Mouse (Mus musculus) G1E (cell line): ENCODE data around the gene Klf1. TPM values are rescaled to one million over a fixed set of nuclear protein-coding genes. Genes with fewer than 3 reads are reported as not detected.
"Not testable (repeated sequence)": the region's sequence is repeated elsewhere in the genome, so short reads cannot be mapped to it uniquely, and the experiment has no call there.

Source experiments
- ATAC-seq: 2 replicates; pipeline ENCODE4 v1.8.0; 2016; ENCODE audit warnings: mild to moderate bottlenecking; ENCODE audit not compliant: insufficient number of reproducible peaks, poor library complexity, low FRiP score, severe bottlenecking; ENCODE audit errors: extremely low read depth
- DNase-seq: peaks from one replicate; pipeline ENCODE4 v3.0.0; 2012; ENCODE audit warnings: low spot score
- H3K27me3 ChIP-seq: 2 replicates; pipeline ENCODE4 v1.6.1; 2012; ENCODE audit warnings: mild to moderate bottlenecking, low read length, inconsistent platforms; ENCODE audit not compliant: insufficient read depth
- H3K36me3 ChIP-seq: replicated peaks from 2 replicates; pipeline ENCODE3; 2012; ENCODE audit warnings: mild to moderate bottlenecking, inconsistent platforms
- H3K4me1 ChIP-seq: 2 replicates; pipeline ENCODE4 v1.6.1; 2012; ENCODE audit warnings: low read depth, low read length, inconsistent platforms, mixed read lengths; ENCODE audit not compliant: insufficient read depth
- H3K4me3 ChIP-seq: 2 replicates; pipeline ENCODE4 v1.5.1; 2012; ENCODE audit warnings: low read depth, mild to moderate bottlenecking, inconsistent platforms, low read length, moderate library complexity, mixed read lengths
- H3K9me3 ChIP-seq: replicated peaks from 2 replicates; pipeline ENCODE4 v1.6.1; 2012; ENCODE audit warnings: inconsistent platforms
- CTCF ChIP-seq: IDR thresholded peaks from 2 replicates; pipeline ENCODE4 v1.5.1; 2012; ENCODE audit warnings: low read depth, low read length, inconsistent platforms, mixed read lengths
- GATA1 ChIP-seq: IDR thresholded peaks from 2 replicates; pipeline ENCODE4 v1.6.1; 2012; ENCODE audit warnings: borderline replicate concordance, low read length, inconsistent platforms, mixed read lengths
- GATA2 ChIP-seq: IDR thresholded peaks from 2 replicates; pipeline ENCODE4 v1.6.1; 2012; ENCODE audit warnings: low read depth, low read length, inconsistent platforms, borderline replicate concordance
- POLR2AphosphoS5 ChIP-seq: IDR thresholded peaks from 2 replicates; pipeline ENCODE4 v1.6.1; 2012; ENCODE audit warnings: low read depth, low read length, inconsistent platforms; ENCODE audit not compliant: insufficient replicate concordance
- TAL1 ChIP-seq: conservative IDR thresholded peaks from 2 replicates; pipeline ENCODE4 v1.6.1; 2012; ENCODE audit warnings: low read depth, low read length, inconsistent platforms, mixed read lengths
- polyA plus RNA-seq: library from polyadenylated mRNA; stranded (reverse); fragments of >175 nt; gene quantifications from 2 replicates; pipeline ENCODE4 v1.2.3, GENCODE M21; 2012
- total RNA-seq, 2 experiments: library from RNA; stranded (forward) in 1 of 2; stranded (reverse) in 1 of 2; fragments of 200-1000 nt in 1 of 2; fragments of >200 nt in 1 of 2; fragmentation: Nextera tagmentation in 1 of 2; gene quantifications; 2 replicates each; pipeline ENCODE4 v1.2.3; 2014 to 2017

The Klf1 gene
- total and polyA plus RNA-seq, 3 experiments = 51.5 to 193 (median 75.0) TPM

DNA sequence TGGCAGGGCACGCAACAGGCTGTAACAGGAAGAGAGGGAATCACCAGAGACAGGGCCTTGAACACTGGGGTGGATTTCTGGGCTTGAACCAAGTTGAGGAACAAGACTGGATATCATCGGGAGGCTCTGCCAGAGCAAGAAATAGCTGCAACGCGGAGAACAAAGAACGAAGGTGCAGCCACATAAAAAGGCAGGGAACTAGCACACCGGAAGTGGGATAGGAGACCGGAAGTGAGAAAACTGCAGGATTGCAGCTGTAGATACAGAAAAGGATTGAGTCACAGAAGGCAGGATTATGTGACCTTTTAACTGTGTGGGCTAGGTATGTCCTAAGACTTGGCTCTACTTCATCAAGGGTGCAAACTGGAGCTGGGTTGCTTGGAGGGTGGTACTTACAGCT is 2.6 kb downstream of the Klf1 start:
- DNase-seq (no peak), ATAC-seq (no peak)
- Histone ChIP-seq H3K4me3 (peak overlapping the region; percentile 38; the same call in 1 of the 2 replicates), H3K36me3 (peaks cover 53% of the 10 kb centered on the region), H3K4me1 (peaks cover 63% of the 10 kb centered on the region), H3K27me3 (no peaks in the 10 kb centered on the region), H3K9me3 (no peaks in the 10 kb centered on the region)
- TF ChIP-seq GATA2 (no peak), CTCF (no peak), TAL1 (no peak), POLR2AphosphoS5 (no peak), GATA1 (no peak)

DNA sequence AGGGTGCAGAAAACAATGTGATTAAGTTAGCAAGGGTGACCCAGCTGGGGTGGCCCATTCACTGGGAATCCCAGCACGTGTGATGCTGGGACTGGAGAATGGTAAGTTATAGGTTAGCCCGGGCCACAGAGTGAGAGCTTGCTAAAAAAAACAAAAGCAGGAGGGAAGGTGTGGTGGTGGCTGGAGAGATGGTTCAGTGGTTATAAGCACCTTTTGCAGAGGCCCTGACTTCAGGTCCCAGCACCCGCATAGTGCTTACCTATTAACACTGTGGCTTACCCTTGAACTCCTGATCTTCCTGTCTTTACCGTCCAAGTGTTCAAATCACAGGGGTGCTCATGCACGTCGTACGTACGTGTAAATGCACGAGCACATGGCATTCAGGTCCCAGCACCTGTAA is 5.3 kb downstream of the Klf1 start:
- Histone ChIP-seq H3K4me1 (peaks cover 63% of the 10 kb centered on the region), H3K9me3 (no peaks in the 10 kb centered on the region), H3K36me3 (peaks cover 76% of the 10 kb centered on the region), H3K4me3 (no peak overlapping the region), H3K27me3 (no peaks in the 10 kb centered on the region)
- no peak for TF ChIP-seq GATA1
- no peak for TF ChIP-seq CTCF
- no peak for TF ChIP-seq TAL1
- TF ChIP-seq POLR2AphosphoS5 = no peak
- no peak for TF ChIP-seq GATA2
- ATAC-seq (no peak), DNase-seq (no peak)

DNA sequence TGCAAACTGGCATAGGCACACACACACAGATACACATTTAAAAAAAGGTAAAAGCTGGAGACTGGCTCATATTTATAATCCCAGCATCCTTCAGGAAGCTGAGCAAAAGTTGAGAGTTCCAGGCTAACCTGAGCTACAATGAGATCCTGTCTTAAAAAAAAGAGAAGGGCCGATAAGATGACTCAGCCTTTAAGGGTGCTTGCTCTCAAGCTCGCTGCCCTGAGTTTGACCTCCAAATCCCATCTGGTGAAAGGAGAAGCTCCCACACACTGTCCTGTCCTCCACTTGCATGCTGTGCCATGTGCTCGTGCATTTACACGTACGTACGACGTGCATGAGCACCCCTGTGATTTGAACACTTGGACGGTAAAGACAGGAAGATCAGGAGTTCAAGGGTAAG is 5.8 kb downstream of the Klf1 start:
- no peak for DNase-seq
- H3K27me3 ChIP-seq = no peaks in the 10 kb centered on the region
- TF ChIP-seq TAL1 = no peak
- no peak for TF ChIP-seq GATA2
- TF ChIP-seq CTCF = no peak
- no peak for TF ChIP-seq POLR2AphosphoS5
- no peak for TF ChIP-seq GATA1
- peaks cover 67% of the 10 kb centered on the region for H3K4me1 ChIP-seq
- H3K9me3 ChIP-seq = no peaks in the 10 kb centered on the region
- H3K36me3 ChIP-seq = peaks cover 80% of the 10 kb centered on the region
- H3K4me3 ChIP-seq = no peak overlapping the region
- no peak for ATAC-seq

DNA sequence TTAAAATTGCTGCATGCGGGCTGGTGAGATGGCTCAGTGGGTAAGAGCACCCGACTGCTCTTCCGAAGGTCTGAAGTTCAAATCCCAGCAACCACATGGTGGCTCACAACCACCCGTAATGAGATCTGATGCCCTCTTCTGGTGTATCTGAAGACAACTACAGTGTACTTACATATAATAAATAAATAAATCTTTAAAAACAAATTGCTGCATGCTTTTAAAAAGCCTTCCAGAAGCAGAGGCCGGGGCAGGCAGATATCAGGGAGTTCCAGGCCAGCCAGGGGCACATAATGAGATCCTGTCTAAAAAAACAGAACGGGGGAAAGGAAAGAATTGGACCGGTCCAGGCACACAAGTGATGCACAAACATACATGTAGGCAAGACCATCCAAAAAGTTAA is 6.3 kb downstream of the Klf1 start:
- Histone ChIP-seq H3K4me3 (peak overlapping the region; percentile 74; the same call in 1 of the 2 replicates), H3K4me1 (peaks cover 72% of the 10 kb centered on the region), H3K36me3 (peaks cover 81% of the 10 kb centered on the region)
- not testable (repeated sequence) for ATAC-seq, H3K27me3 ChIP-seq, DNase-seq, H3K9me3 ChIP-seq

DNA sequence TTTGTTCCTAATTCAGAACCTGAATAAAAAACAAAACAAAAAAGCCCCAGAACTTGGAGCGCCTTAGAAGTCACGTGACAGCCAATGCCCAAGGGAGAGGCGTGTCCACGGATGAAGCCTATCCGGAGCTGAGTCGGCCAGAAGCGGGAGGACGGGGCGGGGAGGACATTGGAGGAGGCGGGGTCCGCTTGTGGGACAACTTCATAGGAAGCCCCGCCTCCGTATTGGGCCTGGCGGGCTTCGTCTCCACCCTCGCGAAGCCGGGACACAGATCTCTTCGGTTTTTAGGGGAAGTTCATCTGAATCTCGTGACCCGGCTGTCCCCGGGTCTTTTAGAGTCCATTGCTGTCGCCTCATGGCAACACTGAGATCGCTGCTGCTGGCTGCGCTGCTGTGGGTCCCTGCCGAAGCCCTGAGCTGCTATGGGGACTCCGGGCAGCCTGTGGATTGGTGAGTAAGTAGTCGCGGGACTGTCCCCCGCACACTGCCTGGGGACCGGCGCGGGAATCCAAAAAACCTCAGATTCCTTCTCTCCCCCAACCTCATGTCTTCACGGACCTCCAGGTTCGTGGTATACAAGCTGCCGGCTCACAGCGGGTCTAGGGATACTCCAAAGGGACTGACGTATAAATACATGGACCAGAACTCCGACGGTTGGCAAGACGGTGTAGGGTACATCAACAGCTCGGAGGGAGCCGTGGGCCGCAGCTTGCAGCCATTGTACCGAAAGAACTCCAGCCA is 6.9 kb downstream of the Klf1 start, which contains the start of gene Dnase2a:
Gene Dnase2a (plus strand): TSS at position 140 of the 741 bp plus-strand sequence.
- DNase-seq (peak; percentile 94), ATAC-seq (peak; percentile 89)
- peaks cover 77% of the 10 kb centered on the region for H3K36me3 ChIP-seq
- H3K9me3 ChIP-seq = no peaks in the 10 kb centered on the region
- TF ChIP-seq GATA1 = no peak
- TF ChIP-seq GATA2 = no peak
- TF ChIP-seq TAL1 = no peak
- TF ChIP-seq POLR2AphosphoS5 = no peak
- no peak for TF ChIP-seq CTCF
- H3K4me1 ChIP-seq = peaks cover 74% of the 10 kb centered on the region
- peak within 1 kb of the TSS; percentile 74 for H3K4me3 ChIP-seq
- H3K27me3 ChIP-seq = no peaks in the 10 kb centered on the region

DNA sequence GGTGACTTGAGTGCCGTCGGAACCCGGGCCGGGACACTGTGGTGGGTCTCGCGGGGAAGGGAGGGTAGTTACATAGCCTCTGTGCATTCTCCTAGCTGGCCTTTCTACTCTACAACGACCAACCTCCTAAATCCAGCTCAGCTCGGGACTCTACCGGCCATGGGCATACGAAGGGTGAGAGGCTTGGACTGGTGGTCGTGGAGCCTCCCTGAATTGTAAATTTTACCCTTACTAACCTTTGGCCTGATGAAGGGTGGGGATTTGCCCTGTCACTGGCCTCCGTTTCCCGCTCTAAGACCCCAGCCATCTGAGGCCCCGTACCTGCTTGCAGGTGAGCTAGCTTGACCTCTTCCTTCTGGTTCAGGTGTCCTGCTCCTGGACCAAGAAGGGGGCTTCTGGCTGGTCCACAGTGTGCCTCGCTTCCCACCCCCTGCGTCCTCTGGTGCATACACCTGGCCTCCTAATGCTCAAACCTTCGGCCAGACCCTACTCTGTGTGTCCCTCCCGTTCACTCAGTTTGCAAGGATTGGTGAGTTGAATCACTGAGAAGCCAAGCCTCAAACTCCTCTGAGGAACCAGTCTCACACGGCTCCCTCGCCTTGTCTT is 7.5 kb downstream of the Klf1 start:
- no peaks in the 10 kb centered on the region for H3K9me3 ChIP-seq
- no peak for TF ChIP-seq CTCF
- TF ChIP-seq GATA2 = no peak
- peak; percentile 65; the same call in 1 of the 2 replicates for TF ChIP-seq POLR2AphosphoS5
- peaks cover 74% of the 10 kb centered on the region for H3K4me1 ChIP-seq
- DNase-seq = no peak
- ATAC-seq = no peak
- H3K36me3 ChIP-seq = peaks cover 76% of the 10 kb centered on the region
- H3K27me3 ChIP-seq = no peaks in the 10 kb centered on the region
- peak overlapping the region; percentile 74 for H3K4me3 ChIP-seq
